Mouse (Mus musculus) MEL (cell line): Measurements from ENCODE around the gene Cd48. TPM values are rescaled to one million over a fixed set of nuclear protein-coding genes. Genes with fewer than 3 reads are reported as not detected.
"Not testable (repeated sequence)": the region's sequence is repeated elsewhere in the genome, so short reads cannot be mapped to it uniquely, and the experiment has no call there.

ENCODE experiments used
- DNase-seq: peaks from one replicate; pipeline ENCODE4 v3.0.0; 2011; ENCODE audit warnings: low read depth, low spot score
- H3K27ac ChIP-seq: 2 replicates; pipeline ENCODE4 v1.5.1; 2012; ENCODE audit warnings: low read depth, mild to moderate bottlenecking, control low read depth, low read length, moderate library complexity; ENCODE audit not compliant: control insufficient read depth
- H3K27me3 ChIP-seq, 2 experiments: fragments of 150-350 bp in 1 of 2; sonication (generic) in 1 of 2; 2 replicates each; pipeline ENCODE4 v1.6.1; 2012; ENCODE audit warnings: low read length in 2 of 2, mild to moderate bottlenecking in 2 of 2, improper control_type of control experiment in 1 of 2, moderate library complexity in 1 of 2; ENCODE audit not compliant: insufficient read depth in 2 of 2, control insufficient read depth in 1 of 2
- H3K36me3 ChIP-seq, 2 experiments: 2 replicates each; pipeline ENCODE4 v1.6.1; 2012 to 2014; ENCODE audit warnings: low read length in 2 of 2, improper control_type of control experiment in 1 of 2, inconsistent platforms in 1 of 2, mild to moderate bottlenecking in 1 of 2; ENCODE audit not compliant: insufficient read depth in 2 of 2, control insufficient read depth in 1 of 2
- H3K4me1 ChIP-seq, 2 experiments: fragments of 150-350 bp in 1 of 2; sonication (generic) in 1 of 2; 2 replicates each; pipeline ENCODE4 v1.6.1; 2012; ENCODE audit warnings: low read length in 2 of 2, improper control_type of control experiment in 1 of 2, mild to moderate bottlenecking in 1 of 2; ENCODE audit not compliant: insufficient read depth in 2 of 2, control insufficient read depth in 1 of 2
- H3K4me3 ChIP-seq, 2 experiments: fragments of 150-350 bp in 1 of 2; sonication (generic) in 1 of 2; 2 replicates each; pipeline ENCODE4 v1.5.1; 2012; ENCODE audit warnings: low read depth in 2 of 2, low read length in 2 of 2, mild to moderate bottlenecking in 2 of 2, moderate library complexity in 2 of 2, control low read depth in 1 of 2, improper control_type of control experiment in 1 of 2; ENCODE audit not compliant: control insufficient read depth in 1 of 2, insufficient read depth in 1 of 2
- H3K79me2 ChIP-seq: 2 replicates; pipeline ENCODE4 v1.6.1; 2012; ENCODE audit warnings: mild to moderate bottlenecking, low read length, moderate library complexity; ENCODE audit not compliant: control insufficient read depth, poor library complexity, insufficient read depth
- H3K9ac ChIP-seq: 2 replicates; pipeline ENCODE4 v1.6.1; 2012; ENCODE audit warnings: low read depth, mild to moderate bottlenecking, control low read depth, low read length, moderate library complexity; ENCODE audit not compliant: control insufficient read depth, poor library complexity, severe bottlenecking
- H3K9me3 ChIP-seq: fragments of 150-350 bp; sonication (generic); replicated peaks from 2 replicates; pipeline ENCODE4 v1.6.1; 2012; ENCODE audit warnings: mild to moderate bottlenecking, low read length, improper control_type of control experiment, moderate library complexity; ENCODE audit not compliant: insufficient read depth
- CHD1 ChIP-seq: IDR thresholded peaks from 2 replicates; pipeline ENCODE4 v1.6.1; 2012; ENCODE audit warnings: low read depth, mild to moderate bottlenecking, inconsistent platforms, low read length, improper control_type of control experiment
- CTCF ChIP-seq, 3 experiments: IDR thresholded peaks in 2 of 3; conservative IDR thresholded peaks in 1 of 3; 2 replicates each; pipeline ENCODE4 v1.5.1; 2011 to 2012; ENCODE audit warnings: low read length in 3 of 3, low read depth in 2 of 3, mild to moderate bottlenecking in 2 of 3, improper control_type of control experiment in 1 of 3, inconsistent platforms in 1 of 3, mixed read lengths in 1 of 3, moderate library complexity in 1 of 3; ENCODE audit not compliant: control insufficient read depth in 1 of 3, insufficient read depth in 1 of 3, poor library complexity in 1 of 3, severe bottlenecking in 1 of 3
- E2F4 ChIP-seq: IDR thresholded peaks from 2 replicates; pipeline ENCODE4 v1.6.1; 2011; ENCODE audit warnings: low read depth, low read length, improper control_type of control experiment, borderline replicate concordance
- ETS1 ChIP-seq: IDR thresholded peaks from 2 replicates; pipeline ENCODE4 v1.6.1; 2012; ENCODE audit warnings: low read depth, mild to moderate bottlenecking, inconsistent platforms, low read length, improper control_type of control experiment, moderate library complexity
- GABPA ChIP-seq: IDR thresholded peaks from 2 replicates; pipeline ENCODE4 v1.6.1; 2012; ENCODE audit warnings: low read depth, mild to moderate bottlenecking, inconsistent platforms, low read length, improper control_type of control experiment, moderate library complexity
- HCFC1 ChIP-seq: IDR thresholded peaks from 2 replicates; pipeline ENCODE4 v1.6.1; 2012; ENCODE audit warnings: low read depth, mild to moderate bottlenecking, inconsistent platforms, low read length, improper control_type of control experiment, moderate library complexity
- MAZ ChIP-seq: IDR thresholded peaks from 2 replicates; pipeline ENCODE4 v1.6.1; 2012; ENCODE audit warnings: low read depth, mild to moderate bottlenecking, inconsistent platforms, low read length, improper control_type of control experiment
- MXI1 ChIP-seq: IDR thresholded peaks from 2 replicates; pipeline ENCODE4 v1.6.1; 2011; ENCODE audit warnings: mild to moderate bottlenecking, low read depth, low read length, improper control_type of control experiment
- MYB ChIP-seq: IDR thresholded peaks from 2 replicates; pipeline ENCODE4 v1.6.1; 2011; ENCODE audit warnings: mild to moderate bottlenecking, low read depth, low read length, improper control_type of control experiment
- MYC ChIP-seq: IDR thresholded peaks from 2 replicates; pipeline ENCODE4 v1.6.1; 2011; ENCODE audit warnings: low read depth, mild to moderate bottlenecking, low read length, improper control_type of control experiment, moderate library complexity
- RAD21 ChIP-seq: IDR thresholded peaks from 2 replicates; pipeline ENCODE4 v1.6.1; 2011; ENCODE audit warnings: mild to moderate bottlenecking, low read depth, low read length, improper control_type of control experiment
- SMC3 ChIP-seq: IDR thresholded peaks from 2 replicates; pipeline ENCODE4 v1.6.1; 2011; ENCODE audit warnings: low read depth, low read length, improper control_type of control experiment
- TBP ChIP-seq: IDR thresholded peaks from 2 replicates; pipeline ENCODE4 v1.8.0; 2011; ENCODE audit warnings: low read depth, low read length, improper control_type of control experiment
- TCF12 ChIP-seq: IDR thresholded peaks from 2 replicates; pipeline ENCODE4 v1.6.1; 2014; ENCODE audit warnings: low read depth, mild to moderate bottlenecking, inconsistent platforms, low read length, improper control_type of control experiment, moderate library complexity
- USF1 ChIP-seq: IDR thresholded peaks from 2 replicates; pipeline ENCODE4 v1.6.1; 2014; ENCODE audit warnings: low read depth, mild to moderate bottlenecking, inconsistent platforms, low read length, improper control_type of control experiment, moderate library complexity
- ZC3H11A ChIP-seq: IDR thresholded peaks from 2 replicates; pipeline ENCODE4 v1.6.1; 2012; ENCODE audit warnings: low read depth, mild to moderate bottlenecking, inconsistent platforms, low read length, improper control_type of control experiment
- ZNF384 ChIP-seq: IDR thresholded peaks from 2 replicates; pipeline ENCODE4 v1.6.1; 2012; ENCODE audit warnings: low read depth, mild to moderate bottlenecking, inconsistent platforms, low read length, improper control_type of control experiment
- polyA plus RNA-seq, 2 experiments: library from polyadenylated mRNA; stranded (reverse) in 1 of 2; unstranded in 1 of 2; fragments of >175 nt in 1 of 2; fragments of >200 nt in 1 of 2; gene quantifications; 2 replicates each; pipeline versions ENCODE4 v1.2.1 to v1.2.4; 2012; ENCODE audit warnings: low replicate concordance in 2 of 2, low read depth in 1 of 2; ENCODE audit not compliant: insufficient read length in 2 of 2, insufficient read depth in 1 of 2, missing spikeins in 1 of 2
- total RNA-seq: library from RNA; depleted of rRNA; stranded (reverse); fragments of 300-350 nt; gene quantifications from 2 replicates; pipeline ENCODE4 v1.2.3, GENCODE M21; 2012

Gene Cd48
- total and polyA plus RNA-seq, 3 experiments: 64.6 to 84.6 TPM; not detected in 1

- H3K9ac ChIP-seq: no peak overlapping the region
- no peaks in the 10 kb centered on the region for H3K27me3 ChIP-seq
- peaks cover 2 to 6% of the 10 kb centered on the region in 2 experiments for H3K4me1 ChIP-seq
- H3K79me2 ChIP-seq: peaks cover 11% of the 10 kb centered on the region
- TF ChIP-seq ZNF384: peak; percentile 47; the same call in 1 of the 2 replicates
- no peak for TF ChIP-seq MAZ
- DNase-seq: no peak
- H3K36me3 ChIP-seq: peaks cover 15 to 20% of the 10 kb centered on the region in 2 experiments; a peak in 3 of 4 replicates
- H3K9me3 ChIP-seq: no peaks in the 10 kb centered on the region
- no peak overlapping the region for H3K27ac ChIP-seq
- no peak overlapping the region for H3K4me3 ChIP-seq
These were observed 12.1 kb downstream of the Cd48 start for GRCm38 (mm10) chr1:171693918-171694317.

GRCm38 (mm10) chr1:171698983-171699382, 17.2 kb downstream of the Cd48 start:
- Histone ChIP-seq H3K27ac (no peak overlapping the region), H3K36me3 (peaks cover 7 to 13% of the 10 kb centered on the region in 2 experiments), H3K9me3 (no peaks in the 10 kb centered on the region), H3K27me3 (no peaks in the 10 kb centered on the region), H3K79me2 (peaks cover under 1% of the 10 kb centered on the region), H3K4me3 (no peak overlapping the region), H3K4me1 (0 out of 4 replicates have a peak, but pooled peaks cover 0 to 2% of the 10 kb centered on the region in 2 experiments), H3K9ac (no peak overlapping the region)
- TF ChIP-seq ZC3H11A: peak; percentile 27; the same call in 1 of the 2 replicates
- peak; percentile 36 for TF ChIP-seq RAD21
- no peak for TF ChIP-seq MYC
- TF ChIP-seq SMC3: peak; percentile 55
- peak; percentile 22 to 63 (median 54); a peak in 5 of 6 replicates for TF ChIP-seq CTCF (IDR thresholded peaks at IDR 0.05 in 2 of 3, conservative IDR thresholded peaks at IDR 0.05 in 1 of 3; ENCODE audit: control insufficient read depth in 1 of 3, insufficient read depth in 1 of 3, low read depth in 2 of 3, low read length in 3 of 3, poor library complexity in 1 of 3, severe bottlenecking in 1 of 3)
- TF ChIP-seq TCF12: no peak
- peak; percentile 59 for DNase-seq

- not testable (repeated sequence) for H3K79me2 ChIP-seq, H3K36me3 ChIP-seq, H3K9ac ChIP-seq, H3K27ac ChIP-seq, H3K9me3 ChIP-seq, H3K4me3 ChIP-seq, H3K27me3 ChIP-seq, H3K4me1 ChIP-seq, DNase-seq
These were observed 31.9 kb downstream of the Cd48 start for GRCm38 (mm10) chr1:171713736-171714135.

GRCm38 (mm10) chr1:171715434-171715833, 33.6 kb downstream of the Cd48 start:
- H3K27ac ChIP-seq: no peak overlapping the region
- H3K36me3 ChIP-seq: no peaks in the 10 kb centered on the region
- no peak overlapping the region for H3K9ac ChIP-seq
- TF ChIP-seq USF1 (no peak), CTCF (IDR thresholded peaks at IDR 0.05 in 2 of 3, conservative IDR thresholded peaks at IDR 0.05 in 1 of 3; ENCODE audit: control insufficient read depth in 1 of 3, insufficient read depth in 1 of 3, low read depth in 2 of 3, low read length in 3 of 3, poor library complexity in 1 of 3, severe bottlenecking in 1 of 3) (no peak), MXI1 (no peak), HCFC1 (no peak), TCF12 (no peak), GABPA (no peak), ETS1 (no peak), MYB (no peak), TBP (no peak), CHD1 (no peak), E2F4 (no peak)
- H3K4me3 ChIP-seq: no peak overlapping the region
- no peaks in the 10 kb centered on the region for H3K9me3 ChIP-seq
- no peaks in the 10 kb centered on the region for H3K4me1 ChIP-seq
- no peak for DNase-seq
- H3K79me2 ChIP-seq: no peaks in the 10 kb centered on the region
- H3K27me3 ChIP-seq: no peaks in the 10 kb centered on the region
